Mouse (Mus musculus) neural tube, embryonic 11.5 days (tissue): ENCODE results near the gene Xylt1. TPM values are rescaled to one million over a fixed set of nuclear protein-coding genes. Genes with fewer than 3 reads are reported as not detected.

Source experiments
- ATAC-seq: fragments of 200-750 bp; cut with Nextera tagmentation; 2 replicates; pipeline ENCODE4 v1.8.0; 2017; ENCODE audit warnings: moderate number of reproducible peaks, mild to moderate bottlenecking, moderate TSS enrichment, moderate library complexity; ENCODE audit not compliant: insufficient read depth, low FRiP score, low TSS enrichment
- DNase-seq: peaks from one replicate; pipeline ENCODE4 v3.0.0-alpha.2; 2015; ENCODE audit warnings: low spot score
- H3K27ac ChIP-seq: fragments of 300-500 bp; sonication (generic); 2 replicates; pipeline ENCODE4 v1.5.1; 2014; ENCODE audit warnings: low read depth, mild to moderate bottlenecking, low read length
- H3K27me3 ChIP-seq: fragments of 300-500 bp; sonication (generic); 2 replicates; pipeline ENCODE4 v1.6.1; 2014; ENCODE audit warnings: mild to moderate bottlenecking, low read length, mixed read lengths; ENCODE audit not compliant: control insufficient read depth, insufficient read depth
- H3K36me3 ChIP-seq: fragments of 300-500 bp; sonication (generic); 2 replicates; pipeline ENCODE4 v1.6.1; 2014; ENCODE audit warnings: mild to moderate bottlenecking, low read length, moderate library complexity, mixed read lengths; ENCODE audit not compliant: control insufficient read depth, insufficient read depth
- H3K4me1 ChIP-seq: fragments of 300-500 bp; sonication (generic); 2 replicates; pipeline ENCODE4 v1.6.1; 2014; ENCODE audit warnings: low read length, mixed read lengths; ENCODE audit not compliant: control insufficient read depth, insufficient read depth
- H3K4me2 ChIP-seq: fragments of 300-500 bp; sonication (generic); 2 replicates; pipeline ENCODE4 v1.6.1; 2014; ENCODE audit warnings: low read depth, mild to moderate bottlenecking, moderate library complexity
- H3K4me3 ChIP-seq: fragments of 300-500 bp; sonication (generic); 2 replicates; pipeline ENCODE4 v1.5.1; 2014; ENCODE audit warnings: low read depth, low read length
- H3K9ac ChIP-seq: fragments of 300-500 bp; sonication (generic); 2 replicates; pipeline ENCODE4 v1.6.1; 2014; ENCODE audit warnings: mild to moderate bottlenecking, low read length
- H3K9me3 ChIP-seq: fragments of 300-500 bp; sonication (generic); 2 replicates; pipeline ENCODE4 v1.6.1; 2016; ENCODE audit warnings: low read length; ENCODE audit not compliant: control insufficient read depth
- WGBS: fragments of 180-500 bp; shearing (Covaris S2); extraction: QIAGEN DNeasy Blood & Tissue Kit; methylation state at CpG from one replicate; pipeline ENCODE4 v1.1.7; 2014; 5-methylcytosine and 5-hydroxymethylcytosine counted together
- polyA plus RNA-seq: library from polyadenylated mRNA; unstranded; fragments of >200 nt; fragmentation: Nextera tagmentation; extraction: Ambion mirVana; gene quantifications from 2 replicates; pipeline ENCODE4 v1.2.1, GENCODE M21; 2014

Gene Xylt1
- polyA plus RNA-seq, 1 experiment from 2014 or later: 1.6 TPM

DNA sequence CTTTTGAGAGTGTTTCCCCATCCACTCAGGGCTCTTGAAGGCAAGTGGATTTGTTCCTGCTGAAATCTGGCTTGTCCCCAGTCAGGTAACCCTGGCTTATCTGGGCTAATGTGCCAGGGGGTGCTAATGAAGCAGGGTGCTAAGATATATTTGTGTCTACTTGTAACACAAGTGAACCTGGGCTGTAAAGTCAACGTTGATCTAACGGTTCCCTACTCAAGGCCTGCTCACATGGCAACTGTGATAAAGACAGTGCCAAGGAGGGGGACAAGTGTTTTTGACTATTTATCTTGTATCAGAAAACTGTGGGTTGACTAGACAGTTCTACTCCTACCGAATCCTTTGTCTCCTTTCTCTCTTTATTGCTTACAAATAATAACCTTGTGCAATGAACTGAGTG is 8.3 kb downstream of the Xylt1 start:
- H3K4me1 ChIP-seq: no peaks in the 10 kb centered on the region
- H3K36me3 ChIP-seq: no peaks in the 10 kb centered on the region
- no peak overlapping the region for H3K4me2 ChIP-seq
- WGBS: 87% methylated on average over 3 of the region's 3 CpGs
- H3K4me3 ChIP-seq: no peak overlapping the region
- H3K27ac ChIP-seq: no peak overlapping the region
- H3K27me3 ChIP-seq: no peaks in the 10 kb centered on the region
- ATAC-seq (no peak), DNase-seq (no peak)
- no peaks in the 10 kb centered on the region for H3K9me3 ChIP-seq
- no peak overlapping the region for H3K9ac ChIP-seq

DNA sequence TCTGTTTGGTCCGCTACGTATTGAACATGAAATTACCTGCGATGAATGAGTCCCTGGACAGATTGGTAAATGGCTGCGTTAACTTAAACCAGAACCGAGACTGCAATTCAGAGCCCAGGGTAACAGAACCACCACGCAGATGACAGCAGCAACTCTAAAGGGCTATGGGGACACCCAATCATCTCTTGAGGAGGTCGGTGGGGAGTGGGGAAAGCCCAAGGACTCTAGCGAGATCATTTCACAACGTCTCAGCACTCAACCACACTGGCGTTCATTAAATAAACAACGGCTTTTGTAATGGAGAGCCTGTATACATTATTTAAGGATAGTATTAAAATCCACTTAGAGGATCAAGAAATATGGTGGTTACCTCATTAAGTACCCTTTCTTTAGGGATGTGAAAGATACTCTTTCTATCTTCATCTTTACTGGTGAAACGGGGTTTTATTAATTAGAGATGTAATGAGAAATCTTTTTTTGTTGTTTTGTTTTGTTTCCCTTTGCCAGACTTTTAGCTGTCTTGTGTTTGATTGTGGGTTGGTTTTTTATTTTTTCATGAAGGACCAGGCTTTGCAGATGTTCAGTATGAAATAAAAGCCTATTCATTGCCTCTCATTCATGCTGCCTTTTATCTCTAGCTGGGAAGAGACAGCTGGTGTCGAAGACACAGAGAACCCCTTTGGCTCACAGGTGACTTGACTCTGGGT is 12.2 kb downstream of the Xylt1 start:
- H3K9ac ChIP-seq: no peak overlapping the region
- no peak overlapping the region for H3K4me3 ChIP-seq
- H3K27ac ChIP-seq: no peak overlapping the region
- no peaks in the 10 kb centered on the region for H3K27me3 ChIP-seq
- H3K36me3 ChIP-seq: no peaks in the 10 kb centered on the region
- 79% methylated on average over 13 of the region's 13 CpGs for WGBS
- no peaks in the 10 kb centered on the region for H3K4me1 ChIP-seq
- no peak for ATAC-seq
- H3K4me2 ChIP-seq: no peak overlapping the region
- no peaks in the 10 kb centered on the region for H3K9me3 ChIP-seq
- no peak for DNase-seq

DNA sequence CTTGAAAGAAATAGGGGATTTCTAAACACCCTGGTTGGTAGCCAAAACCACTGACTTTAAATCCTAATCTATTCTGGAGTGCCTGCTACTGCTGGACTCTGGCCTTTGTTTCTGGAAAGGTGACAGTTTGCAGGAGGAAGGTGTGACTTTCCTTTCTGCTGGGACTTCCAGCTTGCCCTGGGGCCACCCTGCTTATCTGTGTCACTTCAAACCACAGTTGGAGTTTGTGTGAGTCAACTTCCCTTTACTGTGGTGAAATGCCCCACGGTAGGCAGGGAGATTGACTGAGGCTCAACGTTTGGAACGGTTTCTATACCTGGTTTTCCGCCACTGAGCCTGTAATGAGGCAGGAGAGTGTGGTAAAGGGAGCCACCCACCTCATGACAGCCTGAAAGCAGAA is 13.2 kb downstream of the Xylt1 start:
- DNase-seq: no peak
- H3K27me3 ChIP-seq: no peaks in the 10 kb centered on the region
- H3K4me2 ChIP-seq: no peak overlapping the region
- H3K9me3 ChIP-seq: no peaks in the 10 kb centered on the region
- H3K27ac ChIP-seq: no peak overlapping the region
- H3K9ac ChIP-seq: no peak overlapping the region
- 78% methylated on average over 4 of the region's 4 CpGs for WGBS
- no peaks in the 10 kb centered on the region for H3K36me3 ChIP-seq
- ATAC-seq: no peak
- no peak overlapping the region for H3K4me3 ChIP-seq
- H3K4me1 ChIP-seq: no peaks in the 10 kb centered on the region

DNA sequence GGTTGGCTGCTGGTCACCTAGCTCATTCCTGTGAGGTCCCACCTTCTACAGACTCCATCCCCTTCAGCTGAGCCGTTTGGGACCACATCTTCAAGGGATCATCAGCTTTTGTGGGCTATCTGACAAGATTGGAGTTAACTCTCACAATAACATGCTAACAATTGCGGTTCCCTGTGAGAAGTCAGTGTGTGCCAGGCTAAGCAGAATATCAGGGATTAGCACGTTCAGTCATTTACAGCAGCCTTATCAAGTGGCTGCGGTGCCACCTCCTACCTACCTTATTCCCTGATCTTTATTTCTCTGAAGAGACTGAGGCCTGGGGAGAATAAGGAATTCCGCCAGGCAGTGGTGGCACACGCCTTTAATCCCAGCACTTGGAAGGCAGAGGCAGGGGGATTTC is 13.6 kb downstream of the Xylt1 start:
- Histone ChIP-seq H3K4me1 (no peaks in the 10 kb centered on the region), H3K27ac (no peak overlapping the region), H3K9ac (no peak overlapping the region), H3K27me3 (no peaks in the 10 kb centered on the region), H3K9me3 (no peaks in the 10 kb centered on the region), H3K36me3 (no peaks in the 10 kb centered on the region), H3K4me3 (no peak overlapping the region), H3K4me2 (no peak overlapping the region)
- WGBS: 86% methylated on average over 6 of the region's 6 CpGs
- no peak for DNase-seq
- no peak for ATAC-seq

DNA sequence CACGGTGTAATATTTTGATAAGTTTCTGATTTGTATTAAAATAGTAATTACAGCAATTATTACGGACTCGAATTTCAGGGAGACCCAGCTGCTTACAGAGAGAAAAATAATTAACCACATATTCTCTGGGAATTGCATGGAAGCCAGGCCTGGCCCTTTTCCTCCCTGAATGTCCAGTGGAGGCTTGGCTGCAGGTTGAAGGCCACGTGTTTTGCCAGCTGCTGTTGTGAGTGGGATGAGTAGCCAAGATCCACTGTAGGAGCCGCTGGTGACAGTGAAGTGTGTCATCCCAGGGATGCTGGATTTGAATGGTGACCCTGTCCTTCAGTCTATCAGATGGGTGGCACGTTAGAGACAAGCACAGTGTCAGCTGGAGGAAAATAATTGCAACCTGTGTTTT is 14.7 kb downstream of the Xylt1 start:
- no peaks in the 10 kb centered on the region for H3K36me3 ChIP-seq
- H3K4me2 ChIP-seq: no peak overlapping the region
- H3K4me3 ChIP-seq: no peak overlapping the region
- H3K9me3 ChIP-seq: no peaks in the 10 kb centered on the region
- H3K9ac ChIP-seq: no peak overlapping the region
- 86% methylated on average over 6 of the region's 6 CpGs for WGBS
- H3K4me1 ChIP-seq: no peaks in the 10 kb centered on the region
- H3K27ac ChIP-seq: no peak overlapping the region
- DNase-seq (no peak), ATAC-seq (no peak)
- H3K27me3 ChIP-seq: no peaks in the 10 kb centered on the region

DNA sequence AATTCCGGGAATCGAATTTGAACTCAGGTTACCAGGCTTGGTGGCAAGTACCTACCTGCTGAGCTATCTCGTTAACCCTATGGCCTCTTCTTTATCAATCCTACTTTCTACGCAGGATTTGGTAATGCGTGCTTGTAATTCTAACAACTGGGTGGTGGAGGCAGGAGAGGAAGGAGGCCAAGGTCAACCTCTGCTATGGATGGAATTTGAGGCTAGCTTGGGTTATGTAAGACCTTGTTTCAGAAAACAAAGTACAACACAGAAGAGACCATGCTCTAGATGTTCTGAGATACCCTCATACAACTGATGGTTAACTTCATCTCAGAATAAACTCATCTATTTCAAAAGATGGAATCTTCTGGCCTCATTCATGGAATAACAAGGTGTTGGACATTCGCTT is 17.1 kb downstream of the Xylt1 start:
- Histone ChIP-seq H3K4me1 (no peaks in the 10 kb centered on the region), H3K27ac (no peak overlapping the region), H3K9ac (no peak overlapping the region), H3K27me3 (no peaks in the 10 kb centered on the region), H3K4me2 (no peak overlapping the region), H3K4me3 (no peak overlapping the region), H3K36me3 (no peaks in the 10 kb centered on the region), H3K9me3 (no peaks in the 10 kb centered on the region)
- 93% methylated on average over 6 of the region's 6 CpGs for WGBS
- ATAC-seq (no peak), DNase-seq (peak; percentile 4)

DNA sequence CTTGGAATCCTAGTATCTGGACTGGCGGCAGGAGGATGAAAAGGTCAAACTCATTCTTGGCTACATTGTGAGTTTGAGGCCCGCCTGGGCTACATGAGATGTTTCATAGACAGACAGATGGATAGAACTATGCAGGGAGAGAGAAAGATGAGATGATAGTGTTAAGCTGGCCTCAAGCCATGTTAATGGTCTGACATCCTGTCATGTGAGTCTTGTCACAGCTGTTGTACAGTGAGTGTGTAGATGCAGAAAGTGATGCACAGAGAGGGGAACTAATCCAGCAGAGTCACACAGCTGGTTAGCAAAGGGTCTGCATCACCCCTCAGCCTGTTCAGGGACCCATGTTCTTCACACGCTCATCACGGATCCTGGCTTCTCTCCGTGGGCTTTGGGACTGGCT is 19.2 kb downstream of the Xylt1 start:
- H3K36me3 ChIP-seq: no peaks in the 10 kb centered on the region
- H3K4me1 ChIP-seq: no peaks in the 10 kb centered on the region
- no peaks in the 10 kb centered on the region for H3K9me3 ChIP-seq
- no peak overlapping the region for H3K4me3 ChIP-seq
- peak; percentile 4 for DNase-seq
- no peak overlapping the region for H3K9ac ChIP-seq
- 93% methylated on average over 5 of the region's 5 CpGs for WGBS
- ATAC-seq: no peak
- H3K4me2 ChIP-seq: no peak overlapping the region
- H3K27me3 ChIP-seq: no peaks in the 10 kb centered on the region
- no peak overlapping the region for H3K27ac ChIP-seq

DNA sequence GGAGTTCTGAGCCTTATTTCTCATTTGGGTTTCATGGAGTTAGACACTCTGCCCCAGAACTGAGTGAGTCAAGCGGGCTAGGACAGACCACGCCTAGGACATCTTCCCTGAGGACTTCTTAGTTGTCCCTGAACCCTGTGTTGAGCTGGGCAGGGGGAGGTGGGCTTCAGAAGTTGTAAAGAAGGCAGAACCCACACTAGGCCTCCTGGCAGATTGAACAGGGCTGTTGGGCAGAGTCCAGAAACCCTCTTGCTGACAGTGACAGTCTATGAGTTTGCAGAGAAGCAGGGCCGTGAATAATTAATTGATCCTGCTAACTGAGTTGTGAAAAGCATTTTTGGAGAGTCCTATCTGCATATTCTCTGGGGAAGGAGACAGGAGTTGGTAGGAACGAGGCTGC is 20.8 kb downstream of the Xylt1 start:
- H3K4me1 ChIP-seq: no peaks in the 10 kb centered on the region
- no peaks in the 10 kb centered on the region for H3K36me3 ChIP-seq
- DNase-seq: peak; percentile 6
- WGBS: 88% methylated on average over 4 of the region's 4 CpGs
- no peak overlapping the region for H3K9ac ChIP-seq
- H3K4me2 ChIP-seq: no peak overlapping the region
- no peak overlapping the region for H3K4me3 ChIP-seq
- H3K27ac ChIP-seq: no peak overlapping the region
- ATAC-seq: no peak
- H3K9me3 ChIP-seq: no peaks in the 10 kb centered on the region
- H3K27me3 ChIP-seq: no peaks in the 10 kb centered on the region

DNA sequence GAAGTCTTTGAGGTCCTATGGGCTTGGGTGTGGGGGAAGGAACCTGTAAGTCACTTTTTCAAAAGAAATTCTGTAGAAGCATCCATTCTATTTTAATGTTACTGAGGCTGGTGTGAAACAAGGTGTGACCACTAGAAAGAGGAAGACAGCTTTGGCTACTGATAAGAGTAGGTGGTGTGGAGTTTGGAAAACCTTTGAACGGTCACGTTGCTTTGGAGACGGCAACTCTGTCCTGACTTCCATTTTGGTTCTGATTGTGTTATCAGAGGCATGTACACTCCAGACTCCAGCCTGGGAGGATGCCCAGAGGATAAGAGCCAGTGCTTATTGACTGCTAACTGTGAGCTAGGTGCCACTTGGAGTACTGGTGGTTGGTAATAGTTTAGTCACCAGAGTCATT is 25.6 kb downstream of the Xylt1 start:
- 89% methylated on average over 3 of the region's 3 CpGs for WGBS
- no peaks in the 10 kb centered on the region for H3K27me3 ChIP-seq
- ATAC-seq: no peak
- no peak for DNase-seq
- no peaks in the 10 kb centered on the region for H3K9me3 ChIP-seq
- H3K4me2 ChIP-seq: no peak overlapping the region
- no peaks in the 10 kb centered on the region for H3K36me3 ChIP-seq
- no peak overlapping the region for H3K27ac ChIP-seq
- no peaks in the 10 kb centered on the region for H3K4me1 ChIP-seq
- no peak overlapping the region for H3K4me3 ChIP-seq
- H3K9ac ChIP-seq: no peak overlapping the region
